Mouse (Mus musculus): ENCODE measurements at regions not wholly inside any gene's neighbourhood (a gene's known extent, or its start where the extent isn't known, plus 50 kb on each side); places are given as distances from the start of the nearest gene placed in this dataset.

GRCm38 (mm10) chr4:32074399-32075296, 110.8 kb downstream of the Map3k7 start:
- DNase-seq (no peak), ATAC-seq (ENCODE audit: low read depth) (no peak)
- Histone ChIP-seq H3K36me3 (no peaks in the 10 kb centered on the region), H3K27me3 (no peaks in the 10 kb centered on the region), H3K9ac (no peak overlapping the region), H3K27ac (no peak overlapping the region), H3K4me3 (replicated peaks) (no peak overlapping the region), H3K4me2 (no peak overlapping the region), H3K4me1 (replicated peaks) (no peaks in the 10 kb centered on the region), H3K9me3 (replicated peaks) (no peaks in the 10 kb centered on the region)
- 26% methylated on average over 22 of the region's 22 CpGs for WGBS (ENCODE audit: insufficient replicate concordance)

GRCm38 (mm10) chr4:32076391-32076925, 112.6 kb downstream of the Map3k7 start:
- H3K9me3 ChIP-seq (replicated peaks), result no peaks in the 10 kb centered on the region
- no peaks in the 10 kb centered on the region for H3K27me3 ChIP-seq
- no peak for DNase-seq
- H3K4me3 ChIP-seq (replicated peaks), result no peak overlapping the region
- WGBS (ENCODE audit: insufficient replicate concordance), result 66% methylated on average over 12 of the region's 12 CpGs
- no peak overlapping the region for H3K9ac ChIP-seq
- ATAC-seq (ENCODE audit: low read depth), result no peak
- H3K27ac ChIP-seq, result no peak overlapping the region
- no peaks in the 10 kb centered on the region for H3K4me1 ChIP-seq (replicated peaks)
- no peak overlapping the region for H3K4me2 ChIP-seq
- H3K36me3 ChIP-seq, result no peaks in the 10 kb centered on the region

DNA sequence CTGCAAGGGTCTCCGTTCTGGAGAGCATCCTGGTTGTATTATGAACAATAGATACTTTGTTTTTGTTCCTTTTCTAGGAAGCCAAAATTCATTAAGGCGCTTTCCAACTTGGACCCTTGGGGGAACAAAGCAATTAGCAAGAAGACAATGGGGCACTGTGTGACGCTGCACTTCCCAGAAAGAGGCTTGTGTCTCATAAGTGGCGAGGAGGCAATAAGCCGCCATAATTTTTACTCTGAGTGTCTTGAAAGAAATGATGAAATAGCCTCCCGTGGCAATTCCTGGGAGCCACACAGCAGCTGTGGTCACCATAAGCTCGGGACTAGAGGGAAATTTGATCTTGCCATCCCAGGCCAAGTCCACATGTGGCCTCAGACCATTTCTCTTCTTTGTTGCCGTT, 119.6 kb downstream of the Map3k7 start:
- Histone ChIP-seq H3K4me1 (replicated peaks) (no peaks in the 10 kb centered on the region), H3K4me3 (replicated peaks) (no peak overlapping the region), H3K4me2 (no peak overlapping the region), H3K36me3 (no peaks in the 10 kb centered on the region), H3K9ac (no peak overlapping the region), H3K27me3 (no peaks in the 10 kb centered on the region), H3K9me3 (replicated peaks) (no peaks in the 10 kb centered on the region), H3K27ac (no peak overlapping the region)
- DNase-seq (no peak), ATAC-seq (ENCODE audit: low read depth) (no peak)
- 56% methylated on average over 8 of the region's 8 CpGs for WGBS (ENCODE audit: insufficient replicate concordance)

GRCm38 (mm10) chr4:32084250-32084869, 120.5 kb downstream of the Map3k7 start:
- no peak overlapping the region for H3K9ac ChIP-seq
- H3K4me3 ChIP-seq (replicated peaks), result no peak overlapping the region
- DNase-seq (no peak), ATAC-seq (ENCODE audit: low read depth) (no peak)
- H3K36me3 ChIP-seq, result no peaks in the 10 kb centered on the region
- H3K27ac ChIP-seq, result no peak overlapping the region
- WGBS (ENCODE audit: insufficient replicate concordance), result 79% methylated on average over 10 of the region's 10 CpGs
- H3K4me1 ChIP-seq (replicated peaks), result no peaks in the 10 kb centered on the region
- no peaks in the 10 kb centered on the region for H3K27me3 ChIP-seq
- no peaks in the 10 kb centered on the region for H3K9me3 ChIP-seq (replicated peaks)
- no peak overlapping the region for H3K4me2 ChIP-seq

GRCm38 (mm10) chr4:32085040-32085439, 121.1 kb downstream of the Map3k7 start:
- Histone ChIP-seq H3K9me3 (replicated peaks) (no peaks in the 10 kb centered on the region), H3K4me1 (replicated peaks) (no peaks in the 10 kb centered on the region), H3K9ac (no peak overlapping the region), H3K4me2 (no peak overlapping the region), H3K27ac (no peak overlapping the region), H3K4me3 (replicated peaks) (no peak overlapping the region), H3K36me3 (no peaks in the 10 kb centered on the region), H3K27me3 (no peaks in the 10 kb centered on the region)
- WGBS (ENCODE audit: insufficient replicate concordance), result 74% methylated on average over 2 of the region's 2 CpGs
- no peak for DNase-seq
- no peak for ATAC-seq (ENCODE audit: low read depth)

- no peak overlapping the region for H3K27ac ChIP-seq
- no peaks in the 10 kb centered on the region for H3K4me1 ChIP-seq (replicated peaks)
- 69% methylated on average over 10 of the region's 10 CpGs for WGBS (ENCODE audit: insufficient replicate concordance)
- H3K9ac ChIP-seq, result no peak overlapping the region
- no peaks in the 10 kb centered on the region for H3K9me3 ChIP-seq (replicated peaks)
- DNase-seq (no peak), ATAC-seq (ENCODE audit: low read depth) (no peak)
- no peak overlapping the region for H3K4me3 ChIP-seq (replicated peaks)
- no peaks in the 10 kb centered on the region for H3K36me3 ChIP-seq
- H3K4me2 ChIP-seq, result no peak overlapping the region
- no peaks in the 10 kb centered on the region for H3K27me3 ChIP-seq
Measured at GRCm38 (mm10) chr4:32091086-32091485, 127.2 kb downstream of the Map3k7 start.

- Histone ChIP-seq H3K27me3 (no peaks in the 10 kb centered on the region), H3K9ac (no peak overlapping the region), H3K27ac (no peak overlapping the region), H3K4me2 (no peak overlapping the region), H3K9me3 (replicated peaks) (no peaks in the 10 kb centered on the region), H3K4me1 (replicated peaks) (no peaks in the 10 kb centered on the region), H3K36me3 (no peaks in the 10 kb centered on the region), H3K4me3 (replicated peaks) (no peak overlapping the region)
- DNase-seq, result no peak
- WGBS (ENCODE audit: insufficient replicate concordance), result 80% methylated on average over 17 of the region's 17 CpGs
- ATAC-seq (ENCODE audit: low read depth), result no peak
Measured at GRCm38 (mm10) chr4:32092320-32093041, 128.6 kb downstream of the Map3k7 start.

DNA sequence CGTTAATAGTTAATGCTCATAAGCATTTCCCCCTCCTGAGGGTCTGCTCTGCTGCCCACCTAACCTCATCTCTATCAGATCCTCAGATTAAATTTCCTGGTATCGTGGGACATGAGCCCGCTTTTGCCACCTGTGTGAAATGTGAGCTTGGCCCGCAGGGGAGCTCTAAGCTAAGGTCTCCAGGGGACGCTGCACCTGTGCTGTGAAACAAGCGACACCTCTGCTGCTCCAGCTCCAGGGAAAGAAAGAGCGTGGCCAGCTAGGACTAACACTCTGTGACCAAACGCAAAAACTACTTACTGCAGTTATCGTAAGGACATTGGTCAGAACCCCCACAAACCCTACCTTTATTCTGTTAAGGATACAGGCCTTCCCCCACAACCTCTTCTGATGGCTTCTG, 134.3 kb downstream of the Map3k7 start:
- Histone ChIP-seq H3K9ac (no peak overlapping the region), H3K9me3 (replicated peaks) (no peaks in the 10 kb centered on the region), H3K4me3 (replicated peaks) (no peak overlapping the region), H3K4me1 (replicated peaks) (peaks cover 6% of the 10 kb centered on the region), H3K27me3 (no peaks in the 10 kb centered on the region), H3K27ac (no peak overlapping the region), H3K4me2 (no peak overlapping the region), H3K36me3 (no peaks in the 10 kb centered on the region)
- 68% methylated on average over 9 of the region's 9 CpGs for WGBS (ENCODE audit: insufficient replicate concordance)
- no peak for ATAC-seq (ENCODE audit: low read depth)
- no peak for DNase-seq

- WGBS (ENCODE audit: insufficient replicate concordance), result 28% methylated on average over 5 of the region's 5 CpGs
- no peaks in the 10 kb centered on the region for H3K27me3 ChIP-seq
- H3K4me2 ChIP-seq, result no peak overlapping the region
- H3K9ac ChIP-seq, result no peak overlapping the region
- DNase-seq (no peak), ATAC-seq (ENCODE audit: low read depth) (no peak)
- H3K9me3 ChIP-seq (replicated peaks), result no peaks in the 10 kb centered on the region
- no peak overlapping the region for H3K27ac ChIP-seq
- no peak overlapping the region for H3K4me3 ChIP-seq (replicated peaks)
- peaks cover 6% of the 10 kb centered on the region for H3K4me1 ChIP-seq (replicated peaks)
- H3K36me3 ChIP-seq, result no peaks in the 10 kb centered on the region
Measured at GRCm38 (mm10) chr4:32101002-32101401, 137.1 kb downstream of the Map3k7 start.

DNA sequence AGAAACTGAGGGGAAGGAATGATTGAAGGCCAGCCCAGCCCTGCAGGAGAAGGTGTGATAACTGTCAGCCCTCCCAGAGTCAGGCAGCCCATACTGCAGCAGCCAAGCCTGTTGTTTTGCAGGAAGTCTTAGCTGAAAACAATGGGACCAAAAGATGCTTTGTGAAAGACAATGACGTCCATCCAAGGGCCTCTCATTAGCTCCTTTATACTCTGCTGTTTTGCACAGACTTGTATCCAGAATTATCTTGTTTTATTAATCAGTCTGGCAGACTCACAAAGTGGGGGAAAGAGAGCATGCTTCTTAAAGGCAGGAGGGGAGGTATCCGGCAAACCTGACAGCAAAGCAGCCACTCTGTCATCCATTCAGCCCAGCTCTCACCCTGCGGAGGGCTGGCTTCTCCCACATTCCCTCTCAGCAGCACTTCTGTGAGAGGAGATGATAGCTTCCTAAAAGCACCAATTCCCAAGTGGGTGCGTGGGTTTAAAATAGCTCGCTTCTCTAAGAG, 131.9 kb upstream of the Bach2 start:
- no peak for DNase-seq
- no peak for ATAC-seq (ENCODE audit: low read depth)
- Histone ChIP-seq H3K36me3 (no peaks in the 10 kb centered on the region), H3K9ac (no peak overlapping the region), H3K9me3 (replicated peaks) (no peaks in the 10 kb centered on the region), H3K27ac (no peak overlapping the region), H3K4me2 (no peak overlapping the region), H3K4me3 (replicated peaks) (no peak overlapping the region), H3K27me3 (no peaks in the 10 kb centered on the region), H3K4me1 (replicated peaks) (no peaks in the 10 kb centered on the region)
- WGBS (ENCODE audit: insufficient replicate concordance), result 49% methylated on average over 5 of the region's 5 CpGs

- no peaks in the 10 kb centered on the region for H3K36me3 ChIP-seq
- H3K4me3 ChIP-seq (replicated peaks), result no peak overlapping the region
- H3K27ac ChIP-seq, result no peak overlapping the region
- no peak overlapping the region for H3K9ac ChIP-seq
- no peak for ATAC-seq (ENCODE audit: low read depth)
- H3K4me2 ChIP-seq, result no peak overlapping the region
- WGBS (ENCODE audit: insufficient replicate concordance), result 65% methylated on average over 6 of the region's 6 CpGs
- H3K27me3 ChIP-seq, result no peaks in the 10 kb centered on the region
- H3K4me1 ChIP-seq (replicated peaks), result no peaks in the 10 kb centered on the region
- no peak for DNase-seq
- H3K9me3 ChIP-seq (replicated peaks), result no peaks in the 10 kb centered on the region
Measured at GRCm38 (mm10) chr4:32122320-32122719, 116.3 kb upstream of the Bach2 start.

Data from liver, embryonic 13.5 days (tissue).